Mouse (Mus musculus) megakaryocyte, embryonic 14.5 days (primary cell): ENCODE results near the gene Celf2.

ENCODE experiments used
- FLI1 ChIP-seq: IDR thresholded peaks from 2 replicates; pipeline ENCODE4 v1.6.1; 2012; ENCODE audit warnings: low read length, inconsistent platforms, mixed read lengths
- GATA1 ChIP-seq: IDR thresholded peaks from 3 replicates; pipeline ENCODE4 v1.6.1; 2012; ENCODE audit warnings: mixed read lengths, low read length, inconsistent platforms, borderline replicate concordance

GRCm38 (mm10) chr2:6673418-6673817, 835.9 kb downstream of the Celf2 start:
- TF ChIP-seq GATA1 (no peak), FLI1 (no peak)
